Mouse (Mus musculus): Measurements from ENCODE around the gene Mzf1. TPM values are rescaled to one million over a fixed set of nuclear protein-coding genes. Genes with fewer than 3 reads are reported as not detected.
A peak's percentile ranks its signal among the peaks of the same experiment; 100 is the strongest.
"Not testable (repeated sequence)": the region's sequence is repeated elsewhere in the genome, so short reads cannot be mapped to it uniquely, and the experiment has no call there.

Gene Mzf1
- 2.8 and 4.4 TPM in 2 replicates for polyA plus RNA-seq (2016; fragmentation: Nextera tagmentation; extraction: Ambion mirVana)

DNA sequence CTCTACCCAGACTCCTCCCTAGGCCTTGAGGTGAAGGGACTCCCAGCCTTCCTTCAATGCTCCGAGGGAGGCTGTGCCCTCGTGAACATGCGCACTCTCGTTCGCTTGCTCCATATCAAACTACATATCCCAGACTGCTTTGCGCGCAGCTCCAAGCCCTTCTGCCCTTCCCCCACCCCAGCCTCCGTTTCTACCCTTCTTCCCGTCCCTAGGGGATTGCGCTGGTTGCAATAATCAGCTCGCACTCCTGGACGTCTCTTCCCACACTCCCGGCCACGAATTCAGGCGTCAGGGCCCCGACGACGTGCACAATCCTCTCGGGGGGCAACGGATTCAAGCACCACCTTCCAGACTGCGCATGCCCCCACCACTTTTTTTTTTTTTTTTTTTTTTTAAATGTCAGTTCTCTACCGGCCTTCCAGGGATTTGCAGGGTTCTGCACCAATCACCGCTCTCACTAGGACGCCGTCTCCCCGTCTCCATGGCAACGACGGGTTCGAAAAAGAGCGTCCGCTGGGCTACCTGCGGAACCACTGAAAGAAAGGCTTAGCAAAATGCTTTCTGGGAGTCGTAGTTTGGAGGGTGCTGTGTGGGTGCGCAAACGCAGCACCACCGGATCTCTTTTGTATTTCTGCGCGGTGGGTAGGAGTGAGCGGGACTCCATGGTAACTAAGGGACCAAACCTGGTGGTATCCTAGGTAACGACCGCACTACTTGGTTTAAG is at the start of gene Mzf1:
Gene Mzf1, minus strand, starts transcription at position 478 of the 724 bp plus-strand sequence.
- peak within 1 kb of the TSS; percentile 95 for H3K27ac ChIP-seq
- DNase-seq (ENCODE audit: low spot score), result peak; percentile 94
- H3K27me3 ChIP-seq (ENCODE audit: insufficient read depth, poor library complexity, severe bottlenecking), result no peaks in the 10 kb centered on the region
- no peaks in the 10 kb centered on the region for H3K36me3 ChIP-seq
- peaks cover 10% of the 10 kb centered on the region for H3K4me1 ChIP-seq (replicated peaks)
- no peaks in the 10 kb centered on the region for H3K9me3 ChIP-seq
- H3K4me3 ChIP-seq, result peak within 1 kb of the TSS; percentile 68
- WGBS, result 0% methylated on average over 41 of the region's 41 CpGs

- WGBS, result 68% methylated on average over 3 of the region's 3 CpGs
- Histone ChIP-seq H3K36me3 (no peaks in the 10 kb centered on the region), H3K27ac (no peak within 1 kb of the TSS), H3K9me3 (no peaks in the 10 kb centered on the region), H3K4me1 (replicated peaks) (no peaks in the 10 kb centered on the region), H3K27me3 (ENCODE audit: insufficient read depth, poor library complexity, severe bottlenecking) (no peaks in the 10 kb centered on the region), H3K4me3 (no peak within 1 kb of the TSS)
- DNase-seq (ENCODE audit: low spot score), result no peak
Measured at GRCm38 (mm10) chr7:13095073-13095472, 40.5 kb upstream of the Mzf1 start, which contains the start of gene Vmn1r85. Vmn1r85 (minus strand) TSS chr7:13095173.

DNA sequence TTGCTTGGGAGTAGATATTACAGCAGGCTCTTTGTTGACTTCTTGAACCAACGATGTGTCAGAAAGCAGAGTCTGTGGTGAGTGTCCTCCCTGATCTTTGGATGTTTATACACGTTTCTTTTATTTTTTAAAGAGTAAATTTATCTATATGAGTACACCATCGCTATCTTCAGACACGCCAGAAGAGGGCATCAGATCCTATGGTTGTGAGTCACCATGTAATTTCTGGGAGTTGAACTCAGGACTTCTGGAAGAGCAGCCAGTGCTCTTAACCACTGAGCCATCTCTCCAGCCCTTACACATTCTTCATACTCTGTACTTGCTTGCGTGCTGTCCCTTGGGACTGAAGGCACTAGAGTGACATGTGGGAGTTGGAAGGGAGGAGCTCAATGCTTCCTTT is 17.7 kb upstream of the Mzf1 start:
- Histone ChIP-seq H3K9me3 (no peaks in the 10 kb centered on the region), H3K27ac (no peak overlapping the region), H3K36me3 (no peaks in the 10 kb centered on the region), H3K4me1 (replicated peaks) (no peaks in the 10 kb centered on the region), H3K27me3 (ENCODE audit: insufficient read depth, poor library complexity, severe bottlenecking) (no peaks in the 10 kb centered on the region), H3K4me3 (no peak overlapping the region)
- WGBS, result 54% methylated on average over 5 of the region's 5 CpGs
- DNase-seq (ENCODE audit: low spot score), result no peak

GRCm38 (mm10) chr7:13063399-13063798 is 8.8 kb upstream of the Mzf1 start:
- not testable (repeated sequence) for H3K27ac ChIP-seq; H3K36me3 ChIP-seq; H3K4me1 ChIP-seq (replicated peaks); H3K4me3 ChIP-seq; H3K27me3 ChIP-seq (ENCODE audit: insufficient read depth, poor library complexity, severe bottlenecking); DNase-seq (ENCODE audit: low spot score)
- H3K9me3 ChIP-seq, result peaks cover 14% of the 10 kb centered on the region; the same call in 1 of the 2 replicates
- 59% methylated on average over 2 of the region's 2 CpGs for WGBS

DNA sequence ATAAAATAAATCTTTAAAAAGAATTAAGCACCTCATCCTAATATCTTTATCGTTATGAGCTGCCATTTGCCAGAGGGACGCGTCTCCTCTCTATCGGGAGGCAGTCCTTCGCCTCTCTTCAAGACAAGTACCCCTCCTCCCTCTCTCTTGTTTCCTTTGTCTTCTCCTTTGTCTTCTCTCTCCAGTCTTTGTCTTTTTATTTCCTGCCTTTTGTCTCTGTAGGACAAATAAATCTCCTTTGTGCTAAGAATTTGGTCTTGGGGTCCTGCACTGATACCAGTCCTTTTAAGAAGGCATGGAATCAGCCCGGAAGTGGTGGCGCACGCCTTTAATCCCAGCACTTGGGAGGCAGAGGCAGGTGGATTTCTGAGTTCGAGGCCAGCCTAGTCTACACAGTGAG is 5.0 kb upstream of the Mzf1 start:
- DNase-seq (ENCODE audit: low spot score), result no peak
- no peaks in the 10 kb centered on the region for H3K36me3 ChIP-seq
- WGBS, result 88% methylated on average over 9 of the region's 9 CpGs
- H3K27me3 ChIP-seq (ENCODE audit: insufficient read depth, poor library complexity, severe bottlenecking), result no peaks in the 10 kb centered on the region
- H3K27ac ChIP-seq, result no peak overlapping the region
- peaks cover 10% of the 10 kb centered on the region; the same call in 1 of the 2 replicates for H3K9me3 ChIP-seq
- H3K4me1 ChIP-seq (replicated peaks), result 0 out of 2 replicates have a peak, but pooled peaks cover 5% of the 10 kb centered on the region
- H3K4me3 ChIP-seq, result no peak overlapping the region

DNA sequence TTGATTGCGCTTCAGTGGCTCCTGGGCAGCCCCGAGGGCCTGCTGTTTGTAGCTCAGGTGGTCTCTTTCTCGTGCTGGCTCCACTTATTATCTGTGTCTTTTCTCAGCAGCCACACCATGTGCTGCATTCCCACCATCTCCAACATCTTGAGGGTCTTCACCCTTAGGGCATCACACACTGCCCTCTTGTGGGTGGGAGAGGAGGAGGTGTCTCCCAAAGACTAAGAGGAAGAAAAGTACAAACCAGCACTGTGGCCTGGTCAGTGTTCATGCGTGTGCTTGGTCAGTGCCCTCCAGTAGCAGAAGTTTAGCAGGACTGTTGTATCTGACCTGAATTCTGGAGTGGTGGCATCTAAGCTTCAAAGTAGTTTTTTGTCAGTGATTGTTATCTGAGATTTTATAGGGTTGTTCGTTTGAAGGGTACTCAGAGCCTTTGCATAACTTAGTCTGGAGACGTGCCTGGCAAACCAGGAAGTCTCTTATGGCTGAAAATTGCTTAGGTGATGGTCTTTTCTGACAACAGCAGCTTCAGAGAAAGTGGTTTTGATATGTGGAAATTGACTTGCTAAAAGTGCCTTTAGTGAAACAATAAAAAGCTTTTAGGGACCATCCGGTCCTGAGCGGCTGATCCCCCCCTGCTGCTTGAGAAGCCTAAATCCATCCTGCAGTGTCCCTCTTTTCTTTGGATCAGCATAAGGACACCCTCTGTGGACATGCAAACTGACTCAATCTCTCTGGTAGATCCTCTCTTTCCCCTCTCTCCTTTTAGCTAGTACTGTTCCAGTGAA is 2.5 kb upstream of the Mzf1 start:
- Histone ChIP-seq H3K36me3 (no peaks in the 10 kb centered on the region), H3K27me3 (ENCODE audit: insufficient read depth, poor library complexity, severe bottlenecking) (no peaks in the 10 kb centered on the region), H3K27ac (no peak overlapping the region), H3K4me3 (no peak overlapping the region), H3K4me1 (replicated peaks) (peaks cover 10% of the 10 kb centered on the region), H3K9me3 (no peaks in the 10 kb centered on the region)
- 64% methylated on average over 8 of the region's 8 CpGs for WGBS
- no peak for DNase-seq (ENCODE audit: low spot score)

DNA sequence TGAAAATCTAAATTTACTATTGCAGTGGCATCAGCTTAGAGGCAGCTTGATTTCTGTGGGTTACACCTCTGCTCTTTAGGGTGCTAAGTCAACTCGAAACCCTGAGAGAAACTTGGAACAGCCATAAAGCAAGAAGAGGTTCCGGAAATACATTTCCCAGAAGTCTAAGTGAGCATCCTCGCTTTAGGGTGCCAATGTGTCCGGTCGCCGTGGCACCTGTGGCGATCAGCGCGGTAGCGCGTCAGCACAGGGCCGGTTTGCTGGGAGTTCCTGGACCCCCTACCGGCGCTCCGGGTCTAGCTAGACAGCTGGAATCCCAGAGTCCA is 640 bp downstream of the Mzf1 start:
- Histone ChIP-seq H3K27ac (peak overlapping the region; percentile 95), H3K27me3 (ENCODE audit: insufficient read depth, poor library complexity, severe bottlenecking) (no peaks in the 10 kb centered on the region), H3K4me1 (replicated peaks) (peaks cover 10% of the 10 kb centered on the region), H3K9me3 (no peaks in the 10 kb centered on the region), H3K4me3 (peak overlapping the region; percentile 68), H3K36me3 (no peaks in the 10 kb centered on the region)
- DNase-seq (ENCODE audit: low spot score), result no peak
- WGBS, result 3% methylated on average over 15 of the region's 15 CpGs

DNA sequence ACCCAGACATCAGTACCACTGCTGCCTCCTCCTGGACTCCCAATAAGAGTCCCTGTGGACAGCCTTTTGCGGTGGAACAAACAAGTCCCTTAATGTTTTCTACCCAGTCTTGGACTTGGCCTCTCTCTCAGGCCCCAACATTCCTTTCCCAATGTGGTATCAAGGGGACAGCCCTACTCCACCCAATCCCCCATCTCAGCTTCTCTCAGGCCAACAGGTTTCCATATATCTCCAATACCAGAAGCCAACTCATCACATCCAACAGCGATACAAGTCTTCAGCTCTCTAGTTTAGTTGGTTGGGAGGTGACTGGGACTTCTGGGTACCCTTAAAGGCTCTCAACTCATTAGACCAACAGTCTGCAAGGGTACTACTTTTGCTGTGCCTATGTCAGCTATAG is 1.1 kb downstream of the Mzf1 start:
- Histone ChIP-seq H3K4me3 (peak overlapping the region; percentile 68), H3K36me3 (no peaks in the 10 kb centered on the region), H3K27ac (peak overlapping the region; percentile 95), H3K4me1 (replicated peaks) (peaks cover 10% of the 10 kb centered on the region), H3K9me3 (no peaks in the 10 kb centered on the region), H3K27me3 (ENCODE audit: insufficient read depth, poor library complexity, severe bottlenecking) (no peaks in the 10 kb centered on the region)
- 87% methylated on average over 2 of the region's 2 CpGs for WGBS
- DNase-seq (ENCODE audit: low spot score), result no peak

DNA sequence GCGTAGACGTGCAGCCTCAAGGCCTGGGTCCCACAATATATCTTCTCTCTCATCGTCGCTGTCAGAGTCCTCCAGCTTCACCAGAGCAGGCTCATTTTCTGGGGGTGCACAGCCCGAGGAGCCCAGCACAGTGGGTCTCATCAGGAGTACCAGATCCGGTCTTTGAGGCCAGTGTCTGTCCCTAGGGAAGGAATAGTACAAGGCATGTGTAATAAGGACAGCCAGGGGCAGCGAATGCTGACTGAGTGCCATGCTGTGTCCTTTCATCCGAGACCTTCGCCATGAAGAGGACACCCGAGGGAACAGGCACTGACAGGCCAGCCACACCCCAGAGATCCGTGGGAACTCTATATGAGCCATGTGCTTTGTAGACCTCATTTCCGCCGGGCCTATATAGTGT is 1.6 kb downstream of the Mzf1 start:
- no peak overlapping the region for H3K4me3 ChIP-seq
- 90% methylated on average over 13 of the region's 13 CpGs for WGBS

DNA sequence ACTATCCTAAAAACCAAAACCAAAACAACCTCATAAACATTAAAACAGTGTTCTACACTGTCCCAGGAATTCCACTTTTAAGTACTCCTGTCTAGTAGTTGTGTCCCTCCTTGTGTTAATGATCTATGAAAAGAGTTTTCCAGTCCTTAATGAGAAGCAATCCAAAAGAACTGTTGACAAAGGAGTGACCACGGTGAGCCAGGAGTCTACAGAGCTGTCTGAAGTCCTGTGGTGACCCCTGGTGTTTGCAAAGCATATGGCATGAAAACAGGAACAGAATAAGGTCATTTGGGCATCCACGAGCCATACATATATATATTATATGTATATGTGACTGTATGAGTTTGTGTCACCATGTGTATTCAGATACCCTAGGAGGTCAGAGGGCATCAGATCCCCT is 8.5 kb downstream of the Mzf1 start:
- no peaks in the 10 kb centered on the region for H3K36me3 ChIP-seq
- H3K27ac ChIP-seq, result no peak overlapping the region
- 18% methylated on average over 2 of the region's 2 CpGs for WGBS
- H3K4me3 ChIP-seq, result no peak overlapping the region
- H3K9me3 ChIP-seq, result peaks cover 13% of the 10 kb centered on the region
- peaks cover 18% of the 10 kb centered on the region for H3K4me1 ChIP-seq (replicated peaks)
- H3K27me3 ChIP-seq (ENCODE audit: insufficient read depth, poor library complexity, severe bottlenecking), result peaks cover 49% of the 10 kb centered on the region
- DNase-seq (ENCODE audit: low spot score), result peak; percentile 59

More for the DNA sequence above, 1.6 kb downstream of the Mzf1 start:
- Histone ChIP-seq H3K27ac (no peak overlapping the region), H3K27me3 (ENCODE audit: insufficient read depth, poor library complexity, severe bottlenecking) (no peaks in the 10 kb centered on the region), H3K9me3 (no peaks in the 10 kb centered on the region), H3K36me3 (no peaks in the 10 kb centered on the region), H3K4me1 (replicated peaks) (peaks cover 10% of the 10 kb centered on the region)
- DNase-seq (ENCODE audit: low spot score), result no peak

GRCm38 (mm10) chr7:13044254-13044625 is 10.3 kb downstream of the Mzf1 start:
- peaks cover 19% of the 10 kb centered on the region for H3K4me1 ChIP-seq (replicated peaks)
- 3% methylated on average over 23 of the region's 23 CpGs for WGBS
- H3K9me3 ChIP-seq, result peaks cover 13% of the 10 kb centered on the region
- H3K27ac ChIP-seq, result peak overlapping the region; percentile 66; the same call in 1 of the 2 replicates
- H3K4me3 ChIP-seq, result peak overlapping the region; percentile 62
- no peak for DNase-seq (ENCODE audit: low spot score)
- H3K27me3 ChIP-seq (ENCODE audit: insufficient read depth, poor library complexity, severe bottlenecking), result peaks cover 55% of the 10 kb centered on the region
- H3K36me3 ChIP-seq, result no peaks in the 10 kb centered on the region

DNA sequence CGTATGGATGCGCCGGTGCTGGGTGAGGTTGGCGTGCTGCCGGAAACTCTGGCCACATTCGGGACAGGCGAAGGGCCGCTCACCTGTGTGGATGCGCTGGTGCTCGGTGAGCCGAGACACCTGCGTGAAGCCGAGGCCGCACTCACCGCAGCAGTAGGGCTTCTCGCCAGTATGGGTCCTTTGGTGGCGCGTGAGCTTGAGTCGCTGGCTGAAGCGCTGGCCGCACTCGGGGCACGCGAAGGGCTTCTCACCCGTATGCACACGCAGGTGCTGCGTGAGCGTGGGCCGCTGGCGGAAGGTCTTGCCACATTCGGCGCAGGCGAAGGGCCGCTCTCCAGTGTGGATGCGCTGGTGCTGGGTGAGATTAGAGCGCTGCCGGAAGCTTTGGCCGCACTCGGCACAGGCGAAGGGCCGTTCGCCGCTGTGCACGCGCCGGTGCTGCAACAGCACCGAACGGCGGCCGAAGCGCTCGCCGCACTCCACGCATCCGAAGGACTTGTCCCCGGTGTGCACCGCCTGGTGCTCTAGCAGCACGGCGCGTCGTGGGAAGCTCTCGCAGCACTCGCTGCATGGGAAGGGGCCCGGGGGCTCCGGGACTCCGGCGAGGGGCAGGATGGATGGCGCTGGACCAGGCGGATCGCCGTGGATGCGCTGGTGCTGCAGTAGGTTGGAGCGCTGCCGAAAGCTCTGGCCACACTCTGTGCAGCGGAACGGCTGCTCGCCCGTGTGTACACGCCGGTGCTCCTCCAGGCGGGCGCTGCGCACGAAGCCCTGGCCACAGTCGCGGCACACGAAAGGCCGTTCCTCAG is 10.9 kb downstream of the Mzf1 start:
- Histone ChIP-seq H3K36me3 (no peaks in the 10 kb centered on the region), H3K27me3 (ENCODE audit: insufficient read depth, poor library complexity, severe bottlenecking) (peaks cover 55% of the 10 kb centered on the region), H3K27ac (peak overlapping the region; percentile 66; the same call in 1 of the 2 replicates), H3K9me3 (peaks cover 13% of the 10 kb centered on the region), H3K4me3 (peak overlapping the region; percentile 62), H3K4me1 (replicated peaks) (peaks cover 25% of the 10 kb centered on the region)
- WGBS, result 5% methylated on average over 88 of the region's 88 CpGs
- DNase-seq (ENCODE audit: low spot score), result peak; percentile 65
